Mouse (Mus musculus) CH12.LX (cell line): ENCODE results near the gene Rpl13a. TPM values are rescaled to one million over a fixed set of nuclear protein-coding genes. Genes with fewer than 3 reads are reported as not detected.

Experiments used
- DNase-seq: peaks from one replicate; pipeline ENCODE4 v3.0.0-alpha.2; 2013; ENCODE audit errors: extremely low read depth
- H3K27ac ChIP-seq: 2 replicates; pipeline ENCODE4 v1.5.1; 2012; ENCODE audit warnings: low read depth, mild to moderate bottlenecking, control low read depth, moderate library complexity; ENCODE audit not compliant: insufficient read depth
- H3K27me3 ChIP-seq: replicated peaks from 2 replicates; pipeline ENCODE3; 2012; ENCODE audit warnings: inconsistent platforms
- H3K36me3 ChIP-seq, 2 experiments: replicated peaks in 1 of 2; 2 replicates each; pipeline versions ENCODE3 to v1.6.1; 2012; ENCODE audit warnings: inconsistent platforms in 1 of 2, low read length in 1 of 2, mild to moderate bottlenecking in 1 of 2, mixed read lengths in 1 of 2, moderate library complexity in 1 of 2; ENCODE audit not compliant: control insufficient read depth in 1 of 2, insufficient read depth in 1 of 2
- H3K4me1 ChIP-seq, 2 experiments: 2 replicates each; pipeline ENCODE4 v1.6.1; 2012; ENCODE audit warnings: inconsistent platforms in 1 of 2, moderate library complexity in 1 of 2; ENCODE audit not compliant: insufficient read depth in 2 of 2, control insufficient read depth in 1 of 2
- H3K4me2 ChIP-seq: 2 replicates; pipeline ENCODE4 v1.6.1; 2012; ENCODE audit warnings: low read depth, mild to moderate bottlenecking, control low read depth; ENCODE audit not compliant: poor library complexity, insufficient read depth, severe bottlenecking
- H3K4me3 ChIP-seq, 3 experiments: fragments of 150-350 bp in 1 of 3; sonication (generic) in 1 of 3; replicated peaks in 1 of 3; 2 replicates each; pipeline versions ENCODE3 to v1.5.1; 2011 to 2012; ENCODE audit warnings: low read depth in 2 of 3, low read length in 2 of 3, mild to moderate bottlenecking in 2 of 3, moderate library complexity in 2 of 3, control low read depth in 1 of 3, improper control_type of control experiment in 1 of 3, inconsistent platforms in 1 of 3, mixed read lengths in 1 of 3; ENCODE audit not compliant: poor library complexity in 1 of 3
- H3K79me2 ChIP-seq: replicated peaks from 2 replicates; pipeline ENCODE4 v1.6.1; 2012; ENCODE audit warnings: mild to moderate bottlenecking, moderate library complexity; ENCODE audit not compliant: control insufficient read depth, poor library complexity, insufficient read depth, severe bottlenecking; ENCODE audit errors: extremely low read depth
- H3K9ac ChIP-seq: 2 replicates; pipeline ENCODE4 v1.6.1; 2012; ENCODE audit warnings: low read depth, mild to moderate bottlenecking, control low read depth, moderate library complexity; ENCODE audit not compliant: insufficient read depth
- H3K9me3 ChIP-seq: replicated peaks from 2 replicates; pipeline ENCODE3; 2012; ENCODE audit warnings: low read length, inconsistent platforms, mixed read lengths
- CHD1 ChIP-seq: IDR thresholded peaks from 2 replicates; pipeline ENCODE4 v1.6.1; 2012; ENCODE audit warnings: low read depth, low read length, improper control_type of control experiment, inconsistent platforms
- CHD2 ChIP-seq: IDR thresholded peaks from 2 replicates; pipeline ENCODE4 v1.6.1; 2011; ENCODE audit warnings: low read length, improper control_type of control experiment
- ELF1 ChIP-seq: IDR thresholded peaks from 2 replicates; pipeline ENCODE4 v1.6.1; 2014; ENCODE audit warnings: low read depth, mild to moderate bottlenecking, inconsistent platforms, low read length, improper control_type of control experiment
- EP300 ChIP-seq: IDR thresholded peaks from 2 replicates; pipeline ENCODE4 v1.6.1; 2011; ENCODE audit warnings: low read length, improper control_type of control experiment
- GABPA ChIP-seq: IDR thresholded peaks from 2 replicates; pipeline ENCODE4 v1.6.1; 2012; ENCODE audit warnings: low read depth, low read length, improper control_type of control experiment, inconsistent platforms; ENCODE audit not compliant: insufficient replicate concordance
- HCFC1 ChIP-seq: IDR thresholded peaks from 2 replicates; pipeline ENCODE4 v1.6.1; 2012; ENCODE audit warnings: low read depth, mild to moderate bottlenecking, inconsistent platforms, low read length, improper control_type of control experiment
- IRF4 ChIP-seq: IDR thresholded peaks from 2 replicates; pipeline ENCODE4 v1.6.1; 2014; ENCODE audit warnings: low read depth, mild to moderate bottlenecking, inconsistent platforms, low read length, improper control_type of control experiment
- JUND ChIP-seq: conservative IDR thresholded peaks from 2 replicates; pipeline ENCODE4 v1.6.1; 2011; ENCODE audit warnings: low read depth, low read length, improper control_type of control experiment
- KAT2A ChIP-seq: IDR thresholded peaks from 2 replicates; pipeline ENCODE4 v1.6.1; 2012; ENCODE audit warnings: low read length, improper control_type of control experiment, inconsistent platforms; ENCODE audit not compliant: insufficient replicate concordance
- MAX ChIP-seq: IDR thresholded peaks from 2 replicates; pipeline ENCODE4 v1.6.1; 2011; ENCODE audit warnings: low read length, improper control_type of control experiment
- MAZ ChIP-seq: IDR thresholded peaks from 2 replicates; pipeline ENCODE4 v1.6.1; 2012; ENCODE audit warnings: low read depth, mild to moderate bottlenecking, inconsistent platforms, low read length, improper control_type of control experiment, moderate library complexity
- MEF2A ChIP-seq: IDR thresholded peaks from 2 replicates; pipeline ENCODE4 v1.6.1; 2014; ENCODE audit warnings: low read depth, mild to moderate bottlenecking, inconsistent platforms, low read length, improper control_type of control experiment, borderline replicate concordance
- NELFE ChIP-seq: IDR thresholded peaks from 2 replicates; pipeline ENCODE4 v1.6.1; 2011; ENCODE audit warnings: low read depth, low read length, improper control_type of control experiment
- POLR2A ChIP-seq: IDR thresholded peaks from 2 replicates; pipeline ENCODE4 v1.6.1; 2011; ENCODE audit warnings: low read depth, mild to moderate bottlenecking, improper control_type of control experiment, low read length
- SIN3A ChIP-seq: IDR thresholded peaks from 2 replicates; pipeline ENCODE4 v1.6.1; 2012; ENCODE audit warnings: low read length, improper control_type of control experiment, inconsistent platforms
- SMC3 ChIP-seq: IDR thresholded peaks from 2 replicates; pipeline ENCODE4 v1.6.1; 2011; ENCODE audit warnings: low read depth, low read length, improper control_type of control experiment
- TBP ChIP-seq: conservative IDR thresholded peaks from 2 replicates; pipeline ENCODE4 v1.6.1; 2011; ENCODE audit warnings: low read depth, low read length, improper control_type of control experiment
- TCF12 ChIP-seq: IDR thresholded peaks from 2 replicates; pipeline ENCODE4 v1.6.1; 2014; ENCODE audit warnings: low read depth, mild to moderate bottlenecking, inconsistent platforms, low read length, improper control_type of control experiment
- USF1 ChIP-seq: IDR thresholded peaks from 2 replicates; pipeline ENCODE4 v1.6.1; 2014; ENCODE audit warnings: low read depth, mild to moderate bottlenecking, inconsistent platforms, low read length, improper control_type of control experiment
- ZC3H11A ChIP-seq: IDR thresholded peaks from 2 replicates; pipeline ENCODE4 v1.6.1; 2012; ENCODE audit warnings: low read depth, mild to moderate bottlenecking, inconsistent platforms, low read length, improper control_type of control experiment
- ZMIZ1 ChIP-seq: IDR thresholded peaks from 2 replicates; pipeline ENCODE4 v1.6.1; 2012; ENCODE audit warnings: low read depth, mild to moderate bottlenecking, inconsistent platforms, low read length, improper control_type of control experiment
- dilution Hi-C: fragments of 300-500 bp; cut with MboI; formaldehyde crosslinking; loops from 2 replicates; pipeline ENCODE4 v1.14.3; 2020; ENCODE audit warnings: low sequenced_read_pairs; ENCODE audit not compliant: extremely low pct_unique_long_range_greater_than_20kb, extremely low pct_ligation_motif_present
- in situ Hi-C: fragments of 300-500 bp; cut with MboI; formaldehyde crosslinking; loops from 3 replicates; pipeline ENCODE4 v1.14.3; 2019; ENCODE audit warnings: low sequenced_read_pairs, low pct_ligation_motif_present, low pct_unique_long_range_greater_than_20kb, mixed read lengths
- polyA plus RNA-seq: library from polyadenylated mRNA; unstranded; fragments of >175 nt; gene quantifications from 2 replicates; pipeline ENCODE4 v1.2.1, GENCODE M21; 2012; ENCODE audit warnings: low read depth; ENCODE audit not compliant: insufficient read length
- total RNA-seq, 2 experiments: library from RNA; depleted of rRNA; stranded (reverse); fragments of 300-350 nt in 1 of 2; fragments of >200 nt in 1 of 2; gene quantifications; 2 replicates each; pipeline ENCODE4 v1.2.3; 2012 to 2014

Rpl13a gene
- total and polyA plus RNA-seq, 3 experiments, result 2,822 to 5,043 (median 4,154) TPM

DNA sequence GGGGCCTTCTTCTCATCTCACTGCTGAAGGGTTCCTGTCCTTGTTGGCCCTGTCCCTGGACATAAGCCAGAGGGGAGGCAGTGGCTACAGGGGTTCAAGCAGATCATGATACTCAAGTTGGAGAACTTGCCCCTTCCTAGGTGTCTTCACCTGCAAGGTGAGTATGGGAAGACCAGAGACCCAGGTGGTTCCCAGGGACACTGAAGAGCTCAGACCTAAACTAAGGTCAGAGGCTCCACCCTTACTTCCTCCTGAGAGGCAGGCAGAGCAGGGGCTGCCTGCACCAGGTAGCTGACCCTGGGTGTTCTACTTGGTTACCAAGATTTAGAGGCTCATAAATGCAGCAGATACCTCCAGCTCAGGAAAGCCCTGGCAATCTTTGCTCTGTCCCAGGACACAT, 6.6 kb downstream of the Rpl13a start:
- no peak for TF ChIP-seq TBP
- no peak for TF ChIP-seq KAT2A
- TF ChIP-seq POLR2A, result no peak; the same call in 1 of the 2 replicates
- no peak for TF ChIP-seq GABPA
- H3K36me3 ChIP-seq, result peaks cover 55 to 75% of the 10 kb centered on the region in 2 experiments
- H3K27me3 ChIP-seq, result no peaks in the 10 kb centered on the region
- H3K9ac ChIP-seq, result no peak overlapping the region
- dilution Hi-C loops (no loop called here), in situ Hi-C loops (no loop called here)
- 0 out of 2 replicates have a peak overlapping the region, but pooled peaks have one; percentile 22 for H3K4me2 ChIP-seq
- no peaks in the 10 kb centered on the region for H3K9me3 ChIP-seq
- peak overlapping the region in 1 of 3 experiments; percentile 19 for H3K4me3 ChIP-seq
- peaks cover 28% of the 10 kb centered on the region for H3K79me2 ChIP-seq
- H3K27ac ChIP-seq, result no peak overlapping the region
- peaks cover 10 to 55% of the 10 kb centered on the region in 2 experiments for H3K4me1 ChIP-seq
- no peak for DNase-seq

DNA sequence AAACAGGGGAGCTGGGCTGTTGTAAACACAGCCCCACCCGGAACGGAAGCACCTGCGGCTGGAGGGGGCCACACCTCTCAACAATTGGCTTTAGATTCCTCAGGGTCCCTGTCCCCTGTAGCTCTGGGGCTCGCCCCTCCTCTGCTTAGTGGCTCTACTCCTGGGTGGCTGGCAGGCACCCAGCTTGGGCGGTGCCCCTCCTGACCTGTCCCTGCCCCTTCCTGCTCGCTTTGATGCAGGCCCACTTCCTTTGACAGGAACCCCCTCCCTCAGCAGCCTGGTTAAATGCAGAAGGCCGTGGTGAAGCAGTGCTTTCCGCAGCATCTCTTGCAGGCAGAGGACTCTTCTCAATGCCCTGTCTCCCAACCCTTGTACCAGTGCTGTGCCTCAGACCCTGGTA, 7.2 kb downstream of the Rpl13a start:
- no peak overlapping the region for H3K4me3 ChIP-seq
- no peaks in the 10 kb centered on the region for H3K27me3 ChIP-seq
- DNase-seq, result no peak
- in situ Hi-C loops (no loop called here), dilution Hi-C loops (no loop called here)
- TF ChIP-seq CHD2, result no peak
- TF ChIP-seq MAZ, result no peak
- no peak for TF ChIP-seq SIN3A
- TF ChIP-seq ZC3H11A, result no peak
- no peak for TF ChIP-seq TBP
- no peak for TF ChIP-seq ZMIZ1
- TF ChIP-seq CHD1, result no peak
- TF ChIP-seq IRF4, result no peak
- no peak for TF ChIP-seq ELF1
- no peak for TF ChIP-seq TCF12
- no peak for TF ChIP-seq JUND
- TF ChIP-seq SMC3, result no peak
- no peak for TF ChIP-seq NELFE
- TF ChIP-seq HCFC1, result no peak
- TF ChIP-seq EP300, result no peak
- TF ChIP-seq MEF2A, result no peak
- TF ChIP-seq MAX, result no peak
- no peak for TF ChIP-seq USF1
- TF ChIP-seq KAT2A, result no peak
- H3K36me3 ChIP-seq, result peaks cover 50 to 70% of the 10 kb centered on the region in 2 experiments
- peaks cover 10 to 55% of the 10 kb centered on the region in 2 experiments for H3K4me1 ChIP-seq
- peaks cover 23% of the 10 kb centered on the region for H3K79me2 ChIP-seq
- no peaks in the 10 kb centered on the region for H3K9me3 ChIP-seq
- H3K4me2 ChIP-seq, result no peak overlapping the region
- no peak overlapping the region for H3K9ac ChIP-seq
- H3K27ac ChIP-seq, result no peak overlapping the region
